Mouse (Mus musculus): Measurements from ENCODE around the gene Aqp1. TPM values are rescaled to one million over a fixed set of nuclear protein-coding genes. Genes with fewer than 3 reads are reported as not detected.

Aqp1 gene
- total RNA-seq, 2 experiments from 2014 or later: 108 to 109 TPM

Small RNA genes lying within 50 kb of the gene (microRNA-seq; reads per million reads assigned to microRNA genes)
- not detected for gene Gm25458

Other genes starting within 250 kb of the Aqp1 start
- 1 to 10 TPM; 3.5 to 4.1 TPM for gene Crhr2, start 203.4 kb upstream of the Aqp1 start, total RNA-seq (2021)
- gene Inmt, start 161.4 kb upstream of the Aqp1 start, total RNA-seq (2021): not detected
- gene Mindy4, start 133.0 kb upstream of the Aqp1 start, total RNA-seq (2021): 1 to 10 TPM; 4.1 to 4.4 TPM
- gene Ghrhr, start 39.9 kb downstream of the Aqp1 start, total RNA-seq (2021): not detected
- 10 to 100 TPM in 1 of 2 experiments, 1 to 10 TPM in 1; 9.3 to 10.4 TPM for gene Adcyap1r1, start 115.5 kb downstream of the Aqp1 start, total RNA-seq (2021)